Comparison of ENCODE assay signal across 8 mouse cellular contexts in the genomic region with DNA sequence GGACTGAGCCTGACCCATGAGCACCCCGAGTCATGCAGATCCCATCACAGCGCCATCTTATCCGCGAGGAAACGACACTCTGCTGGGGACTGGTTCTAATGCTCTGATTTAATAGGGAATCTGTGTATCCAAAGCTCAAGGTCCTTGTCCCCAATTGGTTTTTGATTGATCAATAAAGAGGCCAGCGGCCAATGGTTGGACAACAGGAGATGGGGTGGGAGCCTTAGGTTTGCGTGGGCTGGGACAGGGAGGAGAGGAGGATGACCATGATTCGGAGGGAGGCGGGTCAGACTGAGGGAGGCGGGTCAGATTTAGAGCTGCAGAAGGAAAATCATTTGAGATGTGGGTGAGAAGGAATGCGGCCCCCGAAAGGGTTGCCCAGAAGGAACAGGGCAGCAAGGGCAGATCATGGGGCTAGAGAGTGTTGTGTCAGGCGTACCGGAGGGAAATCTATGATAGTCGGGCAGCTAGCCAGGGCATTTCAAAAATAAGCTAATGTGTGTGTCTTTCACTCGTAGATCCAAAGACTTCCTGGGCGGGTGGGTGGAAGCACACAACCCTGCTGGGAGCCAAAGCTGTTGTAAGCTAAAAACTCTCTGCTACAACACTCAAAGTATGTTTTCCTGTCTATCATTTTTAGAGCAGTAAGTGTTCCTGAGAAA.
DNase-seq lines count a peak whose midpoint lies in the region.

No protein-coding gene starts in this region.

- intact Hi-C loops in heart, postnatal 36 days (cut with DNase I) = no loop called here

- peak; percentile 40 to 48 for DNase-seq in cerebellum, postnatal 25 days
- no peak for DNase-seq in cerebellum, adult 9-11 months
- peak; percentile 4 to 59 for DNase-seq in layer of hippocampus, adult 18-20 months (ENCODE audit: low spot score in 2 of 2)
- no peak for DNase-seq in layer of hippocampus, adult 9-10 months (ENCODE audit: low spot score)
- peak; percentile 12 to 18 for DNase-seq in heart, postnatal 36 days
- DNase-seq in lung, postnatal 36 days = peak; percentile 54
- DNase-seq in T-cell, adult 2 months (ENCODE audit: low spot score) = no peak
- DNase-seq in ovary, postnatal 36 days (ENCODE audit: low spot score) = no peak

Comparison
In these comparisons a context has a peak if more than half of its experiments do, and no peak if none do; other contexts are left out.
1. DNase-seq: peak in cerebellum, postnatal 25 days (2 of 2), layer of hippocampus, adult 18-20 months (2 of 2), heart, postnatal 36 days (2 of 2) and lung, postnatal 36 days (single experiment); none in cerebellum, adult 9-11 months (single experiment), layer of hippocampus, adult 9-10 months (single experiment), T-cell, adult 2 months (single experiment) and ovary, postnatal 36 days (single experiment).